Mouse (Mus musculus) MEL (cell line): ENCODE data around the gene Stim1. TPM values are rescaled to one million over a fixed set of nuclear protein-coding genes. Genes with fewer than 3 reads are reported as not detected.

Source experiments
- DNase-seq: peaks from one replicate; pipeline ENCODE4 v3.0.0; 2011; ENCODE audit warnings: low read depth, low spot score
- H3K27ac ChIP-seq: 2 replicates; pipeline ENCODE4 v1.5.1; 2012; ENCODE audit warnings: low read depth, mild to moderate bottlenecking, control low read depth, low read length, moderate library complexity; ENCODE audit not compliant: control insufficient read depth
- H3K27me3 ChIP-seq, 2 experiments: fragments of 150-350 bp in 1 of 2; sonication (generic) in 1 of 2; 2 replicates each; pipeline ENCODE4 v1.6.1; 2012; ENCODE audit warnings: low read length in 2 of 2, mild to moderate bottlenecking in 2 of 2, improper control_type of control experiment in 1 of 2, moderate library complexity in 1 of 2; ENCODE audit not compliant: insufficient read depth in 2 of 2, control insufficient read depth in 1 of 2
- H3K36me3 ChIP-seq, 2 experiments: 2 replicates each; pipeline ENCODE4 v1.6.1; 2012 to 2014; ENCODE audit warnings: low read length in 2 of 2, improper control_type of control experiment in 1 of 2, inconsistent platforms in 1 of 2, mild to moderate bottlenecking in 1 of 2; ENCODE audit not compliant: insufficient read depth in 2 of 2, control insufficient read depth in 1 of 2
- H3K4me1 ChIP-seq, 2 experiments: fragments of 150-350 bp in 1 of 2; sonication (generic) in 1 of 2; 2 replicates each; pipeline ENCODE4 v1.6.1; 2012; ENCODE audit warnings: low read length in 2 of 2, improper control_type of control experiment in 1 of 2, mild to moderate bottlenecking in 1 of 2; ENCODE audit not compliant: insufficient read depth in 2 of 2, control insufficient read depth in 1 of 2
- H3K4me3 ChIP-seq, 2 experiments: fragments of 150-350 bp in 1 of 2; sonication (generic) in 1 of 2; 2 replicates each; pipeline ENCODE4 v1.5.1; 2012; ENCODE audit warnings: low read depth in 2 of 2, low read length in 2 of 2, mild to moderate bottlenecking in 2 of 2, moderate library complexity in 2 of 2, control low read depth in 1 of 2, improper control_type of control experiment in 1 of 2; ENCODE audit not compliant: control insufficient read depth in 1 of 2, insufficient read depth in 1 of 2
- H3K79me2 ChIP-seq: 2 replicates; pipeline ENCODE4 v1.6.1; 2012; ENCODE audit warnings: mild to moderate bottlenecking, low read length, moderate library complexity; ENCODE audit not compliant: control insufficient read depth, poor library complexity, insufficient read depth
- H3K9ac ChIP-seq: 2 replicates; pipeline ENCODE4 v1.6.1; 2012; ENCODE audit warnings: low read depth, mild to moderate bottlenecking, control low read depth, low read length, moderate library complexity; ENCODE audit not compliant: control insufficient read depth, poor library complexity, severe bottlenecking
- H3K9me3 ChIP-seq: fragments of 150-350 bp; sonication (generic); replicated peaks from 2 replicates; pipeline ENCODE4 v1.6.1; 2012; ENCODE audit warnings: mild to moderate bottlenecking, low read length, improper control_type of control experiment, moderate library complexity; ENCODE audit not compliant: insufficient read depth
- GABPA ChIP-seq: IDR thresholded peaks from 2 replicates; pipeline ENCODE4 v1.6.1; 2012; ENCODE audit warnings: low read depth, mild to moderate bottlenecking, inconsistent platforms, low read length, improper control_type of control experiment, moderate library complexity
- JUND ChIP-seq: IDR thresholded peaks from 2 replicates; pipeline ENCODE4 v1.6.1; 2011; ENCODE audit warnings: low read depth, mild to moderate bottlenecking, improper control_type of control experiment, low read length
- MEF2A ChIP-seq: IDR thresholded peaks from 2 replicates; pipeline ENCODE4 v1.6.1; 2014; ENCODE audit warnings: low read depth, mild to moderate bottlenecking, inconsistent platforms, low read length, improper control_type of control experiment; ENCODE audit not compliant: poor library complexity, insufficient replicate concordance, severe bottlenecking; ENCODE audit errors: extremely low read depth
- NELFE ChIP-seq: IDR thresholded peaks from 2 replicates; pipeline ENCODE4 v1.6.1; 2011; ENCODE audit warnings: low read depth, low read length, improper control_type of control experiment
- POLR2A ChIP-seq, 2 experiments: IDR thresholded peaks; 2 replicates each; pipeline ENCODE4 v1.6.1; 2011 to 2012; ENCODE audit warnings: low read length in 2 of 2, mild to moderate bottlenecking in 2 of 2, control low read depth in 1 of 2, improper control_type of control experiment in 1 of 2, low read depth in 1 of 2, moderate library complexity in 1 of 2; ENCODE audit not compliant: control insufficient read depth in 1 of 2, insufficient read depth in 1 of 2, poor library complexity in 1 of 2
- RAD21 ChIP-seq: IDR thresholded peaks from 2 replicates; pipeline ENCODE4 v1.6.1; 2011; ENCODE audit warnings: mild to moderate bottlenecking, low read depth, low read length, improper control_type of control experiment
- SIN3A ChIP-seq: IDR thresholded peaks from 2 replicates; pipeline ENCODE4 v1.6.1; 2012; ENCODE audit warnings: low read length, improper control_type of control experiment, inconsistent platforms
- UBTF ChIP-seq: IDR thresholded peaks from 2 replicates; pipeline ENCODE4 v1.6.1; 2012; ENCODE audit warnings: low read depth, mild to moderate bottlenecking, inconsistent platforms, low read length, improper control_type of control experiment, moderate library complexity, borderline replicate concordance; ENCODE audit not compliant: insufficient read depth
- ZMIZ1 ChIP-seq: IDR thresholded peaks from 2 replicates; pipeline ENCODE4 v1.6.1; 2012; ENCODE audit warnings: low read depth, mild to moderate bottlenecking, inconsistent platforms, low read length, improper control_type of control experiment, moderate library complexity
- polyA plus RNA-seq, 2 experiments: library from polyadenylated mRNA; stranded (reverse) in 1 of 2; unstranded in 1 of 2; fragments of >175 nt in 1 of 2; fragments of >200 nt in 1 of 2; gene quantifications; 2 replicates each; pipeline versions ENCODE4 v1.2.1 to v1.2.4; 2012; ENCODE audit warnings: low replicate concordance in 2 of 2, low read depth in 1 of 2; ENCODE audit not compliant: insufficient read length in 2 of 2, insufficient read depth in 1 of 2, missing spikeins in 1 of 2
- total RNA-seq: library from RNA; depleted of rRNA; stranded (reverse); fragments of 300-350 nt; gene quantifications from 2 replicates; pipeline ENCODE4 v1.2.3, GENCODE M21; 2012

Stim1 gene
- total and polyA plus RNA-seq, 3 experiments, result 26.1 to 65.0 TPM; not detected in 1

DNA sequence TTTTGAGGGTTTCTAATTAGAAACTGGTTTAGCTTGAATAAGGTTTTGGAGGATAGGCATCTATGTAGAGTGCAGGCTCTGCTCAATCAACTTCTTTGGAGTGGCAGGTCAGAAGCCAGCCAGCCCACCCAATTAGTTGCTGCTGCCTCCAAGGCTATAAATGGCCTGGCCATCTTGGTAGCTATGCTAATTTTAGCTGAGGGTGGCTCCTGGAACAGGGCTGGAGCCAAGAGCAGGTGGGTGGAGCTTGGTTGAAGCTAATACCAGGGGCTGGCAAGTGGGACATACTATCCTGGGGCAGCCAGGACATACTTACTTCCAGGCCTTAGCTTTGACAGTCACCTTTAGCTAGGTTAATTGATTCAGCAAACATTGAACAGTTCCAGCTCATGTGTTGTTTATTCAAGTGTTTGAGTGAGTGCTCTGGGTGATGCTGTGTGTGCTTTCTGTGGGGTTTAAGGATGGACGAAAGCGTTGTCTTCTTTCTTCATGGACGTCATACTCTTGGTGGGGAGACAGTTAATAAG is 4.9 kb downstream of the Stim1 start:
- Histone ChIP-seq H3K4me3 (no peak overlapping the region), H3K27ac (no peak overlapping the region), H3K9ac (no peak overlapping the region), H3K9me3 (no peaks in the 10 kb centered on the region), H3K36me3 (peaks cover 1 to 43% of the 10 kb centered on the region in 2 experiments; a peak in 3 of 4 replicates), H3K27me3 (no peaks in the 10 kb centered on the region), H3K4me1 (peaks cover 6 to 30% of the 10 kb centered on the region in 2 experiments), H3K79me2 (peaks cover 63% of the 10 kb centered on the region)
- no peak for DNase-seq
- no peak for TF ChIP-seq ZMIZ1

DNA sequence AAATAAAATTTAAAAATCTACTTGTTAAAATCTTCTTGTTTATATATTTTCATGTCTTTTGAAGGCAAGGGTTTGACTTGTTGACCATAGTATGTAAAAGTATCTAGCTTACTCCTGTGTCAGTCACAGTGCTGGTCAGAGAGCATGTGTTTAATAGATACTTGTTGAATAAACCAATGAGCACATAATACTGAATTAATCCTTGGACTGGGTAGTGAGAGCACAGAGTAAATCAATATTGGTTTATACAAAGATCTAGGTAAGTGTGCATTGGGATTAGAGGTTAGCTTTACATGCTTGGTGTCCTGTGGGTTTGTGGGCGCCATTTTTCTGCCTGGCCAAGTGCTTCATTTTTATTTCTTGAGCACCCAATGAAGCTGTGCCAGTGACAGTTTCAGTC is 13.8 kb downstream of the Stim1 start:
- Histone ChIP-seq H3K4me3 (no peak overlapping the region), H3K27ac (no peak overlapping the region), H3K4me1 (peaks cover 6 to 8% of the 10 kb centered on the region in 2 experiments; a peak in 3 of 4 replicates), H3K9ac (no peak overlapping the region), H3K79me2 (peaks cover 35% of the 10 kb centered on the region), H3K36me3 (peaks cover 1 to 10% of the 10 kb centered on the region in 2 experiments; a peak in 2 of 4 replicates), H3K27me3 (no peaks in the 10 kb centered on the region), H3K9me3 (no peaks in the 10 kb centered on the region)
- no peak for TF ChIP-seq RAD21
- TF ChIP-seq JUND, result no peak
- no peak for TF ChIP-seq POLR2A (IDR thresholded peaks at IDR 0.05; ENCODE audit: control insufficient read depth in 1 of 2, insufficient read depth in 1 of 2, low read depth in 1 of 2, low read length in 2 of 2, poor library complexity in 1 of 2)
- no peak for TF ChIP-seq SIN3A
- DNase-seq, result no peak

DNA sequence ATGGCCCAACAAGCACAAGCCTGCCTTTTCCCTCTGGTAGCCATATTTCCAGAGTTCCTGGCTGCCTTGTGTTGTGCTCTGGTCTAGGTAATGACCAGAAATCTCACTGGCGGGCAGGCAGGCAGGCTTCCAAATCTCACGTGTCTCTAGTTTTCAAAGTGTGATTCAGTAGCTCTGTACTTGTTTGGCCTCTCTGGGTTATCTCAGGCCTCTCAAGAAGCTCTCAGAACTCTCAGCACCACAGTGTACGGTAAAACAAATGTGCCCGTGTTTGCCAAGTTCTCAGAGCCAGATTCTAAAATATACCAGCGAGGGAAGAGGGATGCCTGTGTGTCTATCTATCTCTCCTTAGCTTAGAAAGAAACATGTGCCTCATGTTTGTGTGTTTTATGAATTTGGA is 14.7 kb downstream of the Stim1 start:
- H3K79me2 ChIP-seq, result peaks cover 33% of the 10 kb centered on the region
- TF ChIP-seq NELFE (no peak), UBTF (no peak), SIN3A (no peak), GABPA (no peak), MEF2A (no peak)
- no peak overlapping the region for H3K9ac ChIP-seq
- DNase-seq, result no peak
- H3K4me1 ChIP-seq, result peaks cover 6 to 8% of the 10 kb centered on the region in 2 experiments; a peak in 3 of 4 replicates
- no peak overlapping the region for H3K27ac ChIP-seq
- no peaks in the 10 kb centered on the region for H3K9me3 ChIP-seq
- no peaks in the 10 kb centered on the region for H3K27me3 ChIP-seq
- H3K4me3 ChIP-seq, result no peak overlapping the region
- peaks cover 0 to 10% of the 10 kb centered on the region in 2 experiments; a peak in 2 of 4 replicates for H3K36me3 ChIP-seq
